Mouse (Mus musculus) kidney, adult 2 months (tissue): ENCODE results near the gene Sdf4. TPM values are rescaled to one million over a fixed set of nuclear protein-coding genes. Genes with fewer than 3 reads are reported as not detected.

ENCODE experiments used
- DNase-seq: peaks from one replicate; pipeline ENCODE4 v3.0.0; 2021
- H3K27ac ChIP-seq: fragments of 200-500 bp; 2 replicates; pipeline ENCODE4 v1.5.1; 2012; ENCODE audit warnings: low read depth, low read length, control low read depth, inconsistent platforms; ENCODE audit not compliant: insufficient read depth
- H3K27me3 ChIP-seq: fragments of 200-500 bp; replicated peaks from 2 replicates; pipeline ENCODE4 v1.6.1; 2012; ENCODE audit warnings: mild to moderate bottlenecking, moderate library complexity, low read length, inconsistent platforms; ENCODE audit not compliant: control insufficient read depth, insufficient read depth
- H3K36me3 ChIP-seq: fragments of 200-500 bp; 2 replicates; pipeline ENCODE4 v1.6.1; 2012; ENCODE audit warnings: mild to moderate bottlenecking, moderate library complexity, low read length, inconsistent platforms; ENCODE audit not compliant: control insufficient read depth, insufficient read depth
- H3K4me1 ChIP-seq: fragments of 200-500 bp; 2 replicates; pipeline ENCODE4 v1.6.1; 2011; ENCODE audit warnings: low read length; ENCODE audit not compliant: control insufficient read depth, insufficient read depth
- H3K4me3 ChIP-seq: fragments of 200-500 bp; 2 replicates; pipeline ENCODE4 v1.5.1; 2011; ENCODE audit warnings: mild to moderate bottlenecking, low read depth, low read length, control low read depth; ENCODE audit not compliant: insufficient read depth
- CTCF ChIP-seq: fragments of 200-500 bp; conservative IDR thresholded peaks from 2 replicates; pipeline ENCODE4 v1.5.1; 2011; ENCODE audit warnings: low read depth, mild to moderate bottlenecking, control low read depth, low read length, moderate library complexity, mixed read lengths; ENCODE audit not compliant: insufficient read depth, insufficient read length
- POLR2A ChIP-seq: fragments of 200-500 bp; IDR thresholded peaks from one replicate; pipeline ENCODE4 v1.6.1; 2011; ENCODE audit warnings: low read depth, low read length, control low read depth
- WGBS: fragments of 180-500 bp; shearing (Covaris S2); methylation state at CpG from one replicate; pipeline ENCODE4 v1.1.7; 2018; 5-methylcytosine and 5-hydroxymethylcytosine counted together
- polyA plus RNA-seq: library from polyadenylated mRNA; depleted of rRNA; stranded (reverse); fragments of >200 nt; gene quantifications from 2 replicates; pipeline ENCODE4 v1.2.3, GENCODE M21; 2012

Sdf4 gene
- polyA plus RNA-seq, 1 experiment, result 60.4 TPM

DNA sequence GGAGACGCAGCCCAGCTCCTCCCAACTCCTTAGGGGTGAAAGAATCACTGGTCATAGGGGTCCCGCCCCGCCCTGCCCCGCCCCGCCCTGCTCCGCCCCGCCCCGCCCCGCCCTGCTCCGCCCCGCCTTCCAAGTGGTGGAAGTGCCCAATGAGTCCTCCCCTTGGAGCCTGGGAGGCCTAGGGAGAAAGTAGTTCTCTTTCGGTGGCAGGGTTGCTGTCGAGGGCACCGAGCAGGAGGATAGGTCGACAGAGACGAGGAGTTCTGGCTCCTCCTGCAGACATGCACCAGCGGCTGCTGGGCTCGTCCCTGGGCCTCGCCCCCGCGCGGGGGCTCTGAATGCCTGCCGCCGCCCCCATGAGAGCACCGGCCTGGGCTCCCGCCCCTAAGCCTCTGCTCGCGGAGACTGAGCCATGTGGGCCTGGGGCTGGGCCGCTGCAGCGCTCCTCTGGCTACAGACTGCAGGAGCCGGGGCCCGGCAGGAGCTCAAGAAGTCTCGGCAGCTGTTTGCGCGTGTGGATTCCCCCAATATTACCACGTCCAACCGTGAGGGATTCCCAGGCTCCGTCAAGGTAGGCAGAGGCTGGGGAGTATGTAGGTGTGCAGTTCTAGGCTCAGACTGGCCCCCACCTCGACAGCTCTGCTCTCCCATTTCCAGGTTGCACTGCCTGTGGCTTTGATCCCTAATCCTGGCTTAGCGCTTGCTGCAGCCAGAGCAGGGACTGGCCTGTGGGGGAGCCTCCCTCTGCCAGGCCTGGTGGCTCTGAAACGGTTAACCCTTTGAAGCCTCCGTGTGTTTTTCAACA is 30.3 kb upstream of the Sdf4 start, which contains the start of gene C1qtnf12:
Gene C1qtnf12, plus strand, starts transcription at position 152 of the 805 bp plus-strand sequence.
- TF ChIP-seq POLR2A, result no peak
- TF ChIP-seq CTCF, result no peak
- 0 out of 2 replicates have a peak, but pooled peaks cover 4% of the 10 kb centered on the region for H3K4me1 ChIP-seq
- H3K4me3 ChIP-seq, result peak within 1 kb of the TSS; percentile 61
- DNase-seq, result peak; percentile 82
- H3K27ac ChIP-seq, result peak within 1 kb of the TSS; percentile 41
- H3K36me3 ChIP-seq, result no peaks in the 10 kb centered on the region; the same call in 1 of the 2 replicates
- WGBS, result 1% methylated on average over 39 of the region's 42 CpGs
- H3K27me3 ChIP-seq, result no peaks in the 10 kb centered on the region

DNA sequence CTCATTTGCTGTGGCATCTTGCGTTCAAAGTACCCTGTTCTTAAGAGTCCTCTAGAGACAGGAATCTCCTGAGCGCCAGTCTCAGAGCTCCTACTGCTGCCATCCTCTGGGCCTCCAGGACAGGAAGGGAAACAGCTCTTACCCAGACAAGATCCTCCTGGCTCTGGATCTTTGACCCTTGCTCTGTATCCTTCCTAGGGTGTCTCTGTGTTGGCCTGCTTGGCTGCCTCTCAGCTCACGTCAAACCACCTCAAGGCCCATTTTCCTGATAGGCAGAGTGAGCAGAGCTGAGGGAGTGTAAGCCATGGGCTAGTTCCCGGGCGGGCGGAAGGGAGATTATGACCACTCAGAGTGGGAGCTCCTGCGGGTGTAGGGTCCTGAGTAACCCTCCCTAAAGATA is 29.6 kb upstream of the Sdf4 start:
- H3K27ac ChIP-seq, result peak overlapping the region; percentile 53
- H3K4me1 ChIP-seq, result 0 out of 2 replicates have a peak, but pooled peaks cover 4% of the 10 kb centered on the region
- no peaks in the 10 kb centered on the region for H3K27me3 ChIP-seq
- no peaks in the 10 kb centered on the region for H3K36me3 ChIP-seq
- peak overlapping the region; percentile 61 for H3K4me3 ChIP-seq
- WGBS, result 50% methylated on average over 7 of the region's 7 CpGs
- TF ChIP-seq CTCF (no peak), POLR2A (no peak)
- DNase-seq, result peak; percentile 78

DNA sequence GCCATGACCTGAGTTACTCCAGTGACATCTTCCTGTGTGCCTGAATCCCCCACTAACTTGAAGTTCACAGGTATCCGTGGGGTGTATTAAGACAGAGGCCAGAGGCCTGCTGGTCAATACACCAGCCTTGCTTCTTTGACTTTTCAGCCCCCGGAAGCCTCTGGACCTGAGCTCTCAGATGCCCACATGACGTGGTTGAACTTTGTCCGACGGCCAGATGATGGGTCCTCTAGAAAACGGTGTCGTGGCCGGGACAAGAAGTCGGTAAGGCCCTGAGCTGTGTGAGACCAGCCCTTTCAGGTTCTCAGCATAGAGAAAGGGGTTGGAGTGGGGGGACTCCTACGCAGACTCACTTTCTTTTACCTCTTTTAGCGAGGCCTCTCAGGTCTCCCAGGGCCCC is 28.3 kb upstream of the Sdf4 start:
- peak; percentile 70 for DNase-seq
- Histone ChIP-seq H3K27me3 (no peaks in the 10 kb centered on the region), H3K27ac (no peak overlapping the region), H3K36me3 (no peaks in the 10 kb centered on the region), H3K4me1 (0 out of 2 replicates have a peak, but pooled peaks cover 4% of the 10 kb centered on the region), H3K4me3 (no peak overlapping the region)
- 68% methylated on average over 11 of the region's 11 CpGs for WGBS
- no peak for TF ChIP-seq CTCF
- TF ChIP-seq POLR2A, result no peak

DNA sequence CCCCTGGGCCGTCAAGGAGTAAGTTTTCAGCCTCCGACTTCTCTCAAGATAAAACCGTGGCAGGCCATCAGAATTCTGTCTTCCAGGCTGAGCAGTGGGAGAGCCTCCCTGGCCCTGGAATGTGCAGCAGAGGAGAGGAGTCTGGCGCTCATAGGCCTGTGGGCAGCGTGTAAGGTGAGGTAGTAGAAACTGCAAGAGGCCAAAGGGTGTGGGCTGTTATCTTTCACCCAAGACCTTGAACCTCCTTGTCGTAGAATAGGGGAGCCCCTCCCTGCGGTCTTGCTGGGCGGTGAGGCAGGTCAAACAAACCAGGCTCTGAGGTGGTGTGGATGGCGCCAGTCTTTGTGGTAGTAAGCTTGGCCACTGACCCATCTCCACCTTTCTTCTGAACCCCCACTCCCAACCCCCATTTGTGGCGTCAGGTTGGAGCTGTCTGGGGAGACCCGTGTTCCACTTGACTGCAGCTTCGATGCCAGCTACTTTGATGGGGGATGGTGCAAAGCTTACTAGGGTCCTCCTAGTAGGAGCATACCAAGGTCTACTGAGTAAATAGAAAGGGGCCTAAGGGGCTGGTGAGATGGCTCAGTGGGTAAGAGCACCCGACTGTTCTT is 23.5 kb upstream of the Sdf4 start:
- Histone ChIP-seq H3K4me3 (no peak overlapping the region), H3K36me3 (no peaks in the 10 kb centered on the region), H3K27me3 (no peaks in the 10 kb centered on the region), H3K4me1 (no peaks in the 10 kb centered on the region), H3K27ac (no peak overlapping the region)
- TF ChIP-seq POLR2A (no peak), CTCF (no peak)
- WGBS, result 57% methylated on average over 13 of the region's 13 CpGs
- DNase-seq, result no peak

DNA sequence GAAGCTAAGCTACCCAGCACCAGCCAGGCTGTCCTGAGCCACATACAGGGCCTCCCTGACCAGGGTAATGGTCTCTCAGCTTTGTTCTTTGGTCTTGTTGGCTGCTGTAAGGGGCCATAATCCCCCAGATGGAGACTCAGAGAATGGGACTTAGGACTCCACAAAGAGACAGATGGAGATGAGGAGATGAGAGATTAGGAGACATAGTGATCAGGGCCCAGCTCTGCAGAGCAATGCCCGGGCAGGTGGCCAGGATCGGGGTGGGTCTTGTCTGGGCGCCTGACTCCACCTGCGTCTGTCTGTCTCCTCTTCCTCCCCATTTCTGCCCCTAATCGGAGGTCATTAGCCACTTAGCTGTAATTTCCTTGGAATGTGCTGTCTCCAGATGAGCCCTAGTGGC is 22.4 kb upstream of the Sdf4 start:
- Histone ChIP-seq H3K36me3 (no peaks in the 10 kb centered on the region), H3K27me3 (no peaks in the 10 kb centered on the region), H3K27ac (no peak overlapping the region), H3K4me1 (no peaks in the 10 kb centered on the region), H3K4me3 (no peak overlapping the region)
- TF ChIP-seq CTCF (no peak), POLR2A (no peak)
- WGBS, result 81% methylated on average over 5 of the region's 5 CpGs
- no peak for DNase-seq

DNA sequence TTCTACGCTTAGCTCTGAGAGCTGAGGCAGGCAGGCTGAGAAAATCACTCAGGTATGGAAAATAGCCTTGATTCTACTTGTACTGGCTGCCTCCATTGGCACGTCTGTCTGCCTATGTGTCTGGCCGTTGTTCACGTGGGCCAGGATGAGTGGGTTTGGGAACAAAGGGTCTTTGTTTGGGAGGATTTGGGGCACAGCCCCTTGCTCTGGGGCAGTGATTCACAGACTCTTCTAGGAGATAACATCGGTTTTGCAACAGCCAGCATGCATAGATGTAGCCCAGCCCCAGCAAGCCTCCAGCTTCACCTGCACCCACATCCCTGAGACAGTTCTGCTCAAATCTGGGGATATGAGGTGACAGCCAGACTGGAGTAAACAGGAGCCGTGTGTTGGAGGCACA is 20.0 kb upstream of the Sdf4 start:
- no peak for DNase-seq
- no peaks in the 10 kb centered on the region for H3K27me3 ChIP-seq
- no peaks in the 10 kb centered on the region for H3K4me1 ChIP-seq
- no peaks in the 10 kb centered on the region for H3K36me3 ChIP-seq
- WGBS, result 76% methylated on average over 6 of the region's 6 CpGs
- TF ChIP-seq CTCF, result no peak
- TF ChIP-seq POLR2A, result no peak
- H3K27ac ChIP-seq, result no peak overlapping the region
- H3K4me3 ChIP-seq, result no peak overlapping the region

DNA sequence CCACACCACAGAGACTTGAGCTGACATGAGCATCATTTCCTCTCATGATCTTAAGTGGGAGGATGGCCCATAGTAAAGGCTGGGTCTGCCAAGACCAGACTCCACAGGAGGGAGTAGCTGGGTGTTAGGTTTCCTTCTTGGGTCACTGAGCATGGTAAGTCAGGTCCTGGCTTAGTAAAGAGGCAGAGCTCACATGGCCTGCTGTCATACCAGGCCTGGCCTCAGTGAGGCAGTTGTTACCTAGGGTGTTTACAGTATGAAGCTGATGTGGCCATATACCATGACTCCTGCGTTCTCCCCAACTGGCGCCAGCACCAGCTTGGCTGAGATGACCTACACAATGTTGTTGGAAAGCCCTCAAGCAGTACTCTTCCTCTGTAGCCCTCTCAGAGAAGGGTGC is 19.4 kb upstream of the Sdf4 start:
- no peak for TF ChIP-seq CTCF
- no peak for TF ChIP-seq POLR2A
- Histone ChIP-seq H3K4me1 (no peaks in the 10 kb centered on the region), H3K36me3 (no peaks in the 10 kb centered on the region), H3K27me3 (no peaks in the 10 kb centered on the region), H3K4me3 (no peak overlapping the region), H3K27ac (no peak overlapping the region)
- 55% methylated on average over 2 of the region's 2 CpGs for WGBS
- no peak for DNase-seq
